Mouse (Mus musculus) lung, adult 2 months (tissue): Measurements from ENCODE around the gene Lrrc8c.

Source experiments
- CTCF ChIP-seq: fragments of 200-500 bp; IDR thresholded peaks from 2 replicates; pipeline ENCODE4 v1.5.1; 2011; ENCODE audit warnings: mild to moderate bottlenecking, low read length, control low read depth; ENCODE audit not compliant: insufficient read depth
- POLR2A ChIP-seq: fragments of 200-500 bp; IDR thresholded peaks from 2 replicates; pipeline ENCODE4 v1.6.1; 2011; ENCODE audit warnings: low read depth, mild to moderate bottlenecking, control low read depth, low read length, borderline replicate concordance; ENCODE audit errors: extremely low read depth

DNA sequence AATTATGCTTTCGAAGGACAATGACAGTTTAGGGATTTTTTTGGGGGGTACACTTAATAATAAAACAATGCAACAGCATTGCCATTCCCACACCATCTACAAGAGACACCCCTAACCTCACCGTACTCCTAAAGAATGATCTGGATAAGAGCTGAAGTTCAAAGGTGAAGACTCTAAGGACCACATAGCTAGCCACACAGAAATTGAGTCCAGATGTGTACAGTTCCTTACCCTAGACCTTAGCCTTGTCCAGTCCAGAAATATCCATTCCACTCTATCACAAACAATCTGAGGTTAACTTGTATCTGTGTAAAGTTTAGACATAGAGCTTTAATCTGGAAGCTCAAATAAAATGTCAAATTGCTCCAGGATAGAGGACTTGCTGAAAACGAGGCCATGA, 2.9 kb upstream of the Lrrc8c start:
- no peak for TF ChIP-seq CTCF
- TF ChIP-seq POLR2A = no peak
